Mouse (Mus musculus) stomach, postnatal 0 days (tissue): Measurements from ENCODE around the gene Casp2.

ENCODE experiments used
- CTCF ChIP-seq: IDR thresholded peaks from 2 replicates; pipeline ENCODE4 v1.5.1; 2016; ENCODE audit warnings: antibody characterized with exemption, low read depth, mild to moderate bottlenecking, moderate library complexity
- EP300 ChIP-seq: optimal IDR thresholded peaks from 2 replicates; pipeline ENCODE3; 2016; ENCODE audit warnings: antibody characterized with exemption

DNA sequence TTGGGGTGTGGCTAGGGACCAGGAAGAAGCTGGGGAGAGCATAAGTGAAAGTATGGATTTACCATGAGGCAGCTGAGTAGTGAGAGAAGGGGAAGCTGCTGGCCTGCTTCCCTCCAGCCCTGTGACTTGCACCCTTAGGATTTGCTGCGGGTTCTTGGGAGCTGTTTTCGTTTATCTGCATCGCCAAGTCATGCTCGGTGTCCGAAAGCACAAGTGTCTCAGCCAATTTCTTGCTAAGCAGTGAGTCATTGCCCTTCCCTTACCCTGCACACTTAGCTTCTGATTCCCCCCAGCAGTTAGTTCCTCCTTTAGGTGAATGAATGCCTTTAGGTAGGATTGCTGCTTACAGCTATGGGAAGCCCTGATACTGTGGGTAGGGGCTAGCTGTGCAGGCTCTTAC is 34.6 kb downstream of the Casp2 start:
- TF ChIP-seq CTCF (no peak), EP300 (no peak)
